ENCODE assay signal across 7 mouse cellular contexts in genomic region chr13:54303071-54303924, GRCm38 (mm10).
DNase-seq lines count a peak whose midpoint lies in the region; ATAC-seq lines count a peak whose summit lies in the region.

No protein-coding gene starts in this region.

- peaks cover 10% of the 10 kb centered on the region for H3K4me1 ChIP-seq in intestine, embryonic 15.5 days (replicated peaks)
- H3K4me1 ChIP-seq in midbrain, embryonic 11.5 days (ENCODE audit: control insufficient read depth, insufficient read depth, low read length): peaks cover 15% of the 10 kb centered on the region

- H3K27me3 ChIP-seq in intestine, embryonic 15.5 days (replicated peaks): no peaks in the 10 kb centered on the region
- H3K27me3 ChIP-seq in midbrain, embryonic 11.5 days (ENCODE audit: control insufficient read depth, insufficient read depth, low read length): no peaks in the 10 kb centered on the region; the same call in 1 of the 2 replicates

- intact Hi-C loops in gastrocnemius, postnatal 36 days (cut with DNase I): no loop called here
- intact Hi-C loops in left cerebral cortex, postnatal 25 days (cut with DNase I): loop anchor here (2.0 to 5.0 kb wide), 2 partner anchors 70 to 201 kb away; no protein-coding TSS in a partner anchor

- no peaks in the 10 kb centered on the region for H3K36me3 ChIP-seq in intestine, embryonic 15.5 days
- no peaks in the 10 kb centered on the region for H3K36me3 ChIP-seq in midbrain, embryonic 11.5 days (ENCODE audit: control insufficient read depth, insufficient read depth, low read length)

- peak overlapping the region; percentile 99 for H3K27ac ChIP-seq in intestine, embryonic 15.5 days
- H3K27ac ChIP-seq in midbrain, embryonic 11.5 days (ENCODE audit: low read depth, low read length): peak overlapping the region; percentile 99

- ATAC-seq in intestine, embryonic 15.5 days: peak; percentile 85
- peak; percentile 83 for ATAC-seq in midbrain, embryonic 11.5 days (ENCODE audit: low FRiP score)

- H3K9ac ChIP-seq in intestine, embryonic 15.5 days: peak overlapping the region; percentile 86
- H3K9ac ChIP-seq in midbrain, embryonic 11.5 days (ENCODE audit: low read length): peak overlapping the region; percentile 98

- peak; percentile 82 for DNase-seq in adrenal gland, adult 8-10 months
- DNase-seq in embryo, embryonic 10.5 days (ENCODE audit: low spot score): peak; percentile 90
- DNase-seq in gastrocnemius, postnatal 36 days: peak; percentile 67 to 77
- peak; percentile 80 to 92 for DNase-seq in left cerebral cortex, postnatal 25 days (ENCODE audit: low spot score in 2 of 2)
- DNase-seq in midbrain, embryonic 11.5 days (ENCODE audit: low spot score, missing footprints): peak; percentile 97
- DNase-seq in spleen, postnatal 10 days (ENCODE audit: low spot score in 2 of 2): peak; percentile 46 to 60

- no peaks in the 10 kb centered on the region for H3K9me3 ChIP-seq in intestine, embryonic 15.5 days
- H3K9me3 ChIP-seq in midbrain, embryonic 11.5 days (ENCODE audit: control insufficient read depth, low read length): no peaks in the 10 kb centered on the region

- WGBS in intestine, embryonic 15.5 days: 0% methylated on average over 53 of the region's 54 CpGs
- under 1% methylated on average over 51 of the region's 54 CpGs for WGBS in midbrain, embryonic 11.5 days

- H3K4me3 ChIP-seq in intestine, embryonic 15.5 days (replicated peaks): peak overlapping the region; percentile 80
- peak overlapping the region; percentile 74 for H3K4me3 ChIP-seq in midbrain, embryonic 11.5 days (ENCODE audit: low read depth, low read length)

- H3K4me2 ChIP-seq in intestine, embryonic 15.5 days (replicated peaks): peak overlapping the region; percentile 96
- peak overlapping the region; percentile 95 for H3K4me2 ChIP-seq in midbrain, embryonic 11.5 days

Comparison
In these comparisons a context has a peak if more than half of its experiments do, and no peak if none do; other contexts are left out.
1. Peak in every context shown above with its lines: DNase-seq, ATAC-seq, H3K4me3 ChIP-seq and H3K27ac ChIP-seq.